Mouse (Mus musculus) liver, embryonic 12.5 days (tissue): Measurements from ENCODE around the gene Hmces. TPM values are rescaled to one million over a fixed set of nuclear protein-coding genes. Genes with fewer than 3 reads are reported as not detected.

ENCODE experiments used
- ATAC-seq: fragments of 200-750 bp; cut with Nextera tagmentation; 2 replicates; pipeline ENCODE4 v1.8.0; 2017; ENCODE audit warnings: moderate number of reproducible peaks, mild to moderate bottlenecking, moderate library complexity
- H3K27ac ChIP-seq: fragments of 300-500 bp; sonication (generic); 2 replicates; pipeline ENCODE4 v1.5.1; 2016; ENCODE audit warnings: mild to moderate bottlenecking
- H3K27me3 ChIP-seq: fragments of 300-500 bp; sonication (generic); replicated peaks from 2 replicates; pipeline ENCODE4 v1.6.1; 2016; ENCODE audit warnings: mild to moderate bottlenecking, moderate library complexity
- H3K36me3 ChIP-seq: fragments of 300-500 bp; sonication (generic); 2 replicates; pipeline ENCODE4 v1.6.1; 2016; ENCODE audit warnings: mild to moderate bottlenecking, moderate library complexity
- H3K4me1 ChIP-seq: fragments of 300-500 bp; sonication (generic); 2 replicates; pipeline ENCODE4 v1.6.1; 2016
- H3K4me2 ChIP-seq: fragments of 300-500 bp; sonication (generic); 2 replicates; pipeline ENCODE4 v1.6.1; 2016; ENCODE audit warnings: mild to moderate bottlenecking, moderate library complexity
- H3K4me3 ChIP-seq: fragments of 300-500 bp; sonication (generic); 2 replicates; pipeline ENCODE4 v1.5.1; 2016; ENCODE audit warnings: mild to moderate bottlenecking, moderate library complexity
- H3K9ac ChIP-seq: fragments of 300-500 bp; sonication (generic); 2 replicates; pipeline ENCODE4 v1.6.1; 2016; ENCODE audit warnings: mild to moderate bottlenecking, moderate library complexity
- H3K9me3 ChIP-seq: fragments of 300-500 bp; sonication (generic); replicated peaks from 2 replicates; pipeline ENCODE4 v1.6.1; 2016; ENCODE audit warnings: mild to moderate bottlenecking, moderate library complexity
- WGBS: fragments of 180-500 bp; shearing (Covaris S2); methylation state at CpG from one replicate; pipeline ENCODE4 v1.1.7; 2016; ENCODE audit not compliant: insufficient replicate concordance; 5-methylcytosine and 5-hydroxymethylcytosine counted together
- microRNA-seq: library from miRNA; unstranded; fragments of <30 nt; microRNA quantifications from one replicate; pipeline ENCODE4, GENCODE M21; 2017
- polyA plus RNA-seq: library from polyadenylated mRNA; unstranded; fragments of >200 nt; fragmentation: Nextera tagmentation; extraction: Ambion mirVana; gene quantifications from 2 replicates; pipeline ENCODE4 v1.2.1, GENCODE M21; 2016

Gene Hmces
- polyA plus RNA-seq, 1 experiment from 2014 or later, result 27.5 TPM

- Histone ChIP-seq H3K9me3 (no peaks in the 10 kb centered on the region), H3K27me3 (peaks cover 76% of the 10 kb centered on the region), H3K4me1 (0 out of 2 replicates have a peak, but pooled peaks cover 4% of the 10 kb centered on the region), H3K27ac (peak within 1 kb of the TSS; percentile 36; the same call in 1 of the 2 replicates), H3K36me3 (no peaks in the 10 kb centered on the region), H3K4me3 (peak within 1 kb of the TSS; percentile 57), H3K9ac (peak within 1 kb of the TSS; percentile 56), H3K4me2 (peak within 1 kb of the TSS; percentile 61)
- 2% methylated on average over 49 of the region's 55 CpGs for WGBS
- ATAC-seq, result peak; percentile 48; the same call in 1 of the 2 replicates
Observed at GRCm38 (mm10) chr6:87981547-87982256, 68.0 kb downstream of the Hmces start, which contains the start of gene H1fx. Gene H1fx (minus strand): TSS chr6:87981637.

GRCm38 (mm10) chr6:87982506-87982905, 68.8 kb downstream of the Hmces start:
- WGBS, result 45% methylated on average over 9 of the region's 9 CpGs
- H3K27me3 ChIP-seq, result peaks cover 75% of the 10 kb centered on the region
- H3K36me3 ChIP-seq, result no peaks in the 10 kb centered on the region
- H3K4me3 ChIP-seq, result 0 out of 2 replicates have a peak overlapping the region, but pooled peaks have one; percentile 57
- H3K9ac ChIP-seq, result no peak overlapping the region
- H3K4me1 ChIP-seq, result 0 out of 2 replicates have a peak, but pooled peaks cover 4% of the 10 kb centered on the region
- no peaks in the 10 kb centered on the region for H3K9me3 ChIP-seq
- ATAC-seq, result no peak
- H3K27ac ChIP-seq, result no peak overlapping the region
- H3K4me2 ChIP-seq, result peak overlapping the region; percentile 61

Small RNA genes within 50 kb of the gene (microRNA-seq; reads per million reads assigned to microRNA genes)
- gene Gm47286, result not detected

Other genes with a start within 250 kb of the Hmces start
- 18.9 and 19.0 TPM in 2 replicates for gene Aplf, start 241.7 kb upstream of the Hmces start, polyA plus RNA-seq
- gene Efcc1, start 183.1 kb upstream of the Hmces start, polyA plus RNA-seq, result 0.51 and 0.63 TPM in 2 replicates
- gene Gp9, start 135.9 kb upstream of the Hmces start, polyA plus RNA-seq, result 40.9 and 44.2 TPM in 2 replicates
- gene Rab43, start 101.8 kb upstream of the Hmces start, polyA plus RNA-seq, result 28.6 and 30.5 TPM in 2 replicates
- 5.0 and 7.1 TPM in 2 replicates for gene Gm45140, start 78.1 kb upstream of the Hmces start, polyA plus RNA-seq
- 59.5 and 62.4 TPM in 2 replicates for gene Isy1, start 75.1 kb upstream of the Hmces start, polyA plus RNA-seq
- 896 and 933 TPM in 2 replicates for gene Cnbp, start 62.8 kb upstream of the Hmces start, polyA plus RNA-seq
- 79.2 and 85.0 TPM in 2 replicates for gene Copg1, start 26.1 kb upstream of the Hmces start, polyA plus RNA-seq
- 14.1 and 15.3 TPM in 2 replicates for gene H1fx, start 67.7 kb downstream of the Hmces start, polyA plus RNA-seq
- gene Rab7, start 131.3 kb downstream of the Hmces start, polyA plus RNA-seq, result 134 and 135 TPM in 2 replicates
- gene Rpn1, start 170.5 kb downstream of the Hmces start, polyA plus RNA-seq, result 241 and 253 TPM in 2 replicates